Mouse (Mus musculus) heart, postnatal 0 days (tissue): Measurements from ENCODE around the gene Epha2.

ENCODE experiments used
- CTCF ChIP-seq: IDR thresholded peaks from 2 replicates; pipeline ENCODE4 v1.5.1; 2016; ENCODE audit warnings: antibody characterized with exemption, control low read depth, low read depth
- EP300 ChIP-seq: IDR thresholded peaks from 2 replicates; pipeline ENCODE4 v1.6.1; 2016; ENCODE audit warnings: antibody characterized with exemption, low read depth

DNA sequence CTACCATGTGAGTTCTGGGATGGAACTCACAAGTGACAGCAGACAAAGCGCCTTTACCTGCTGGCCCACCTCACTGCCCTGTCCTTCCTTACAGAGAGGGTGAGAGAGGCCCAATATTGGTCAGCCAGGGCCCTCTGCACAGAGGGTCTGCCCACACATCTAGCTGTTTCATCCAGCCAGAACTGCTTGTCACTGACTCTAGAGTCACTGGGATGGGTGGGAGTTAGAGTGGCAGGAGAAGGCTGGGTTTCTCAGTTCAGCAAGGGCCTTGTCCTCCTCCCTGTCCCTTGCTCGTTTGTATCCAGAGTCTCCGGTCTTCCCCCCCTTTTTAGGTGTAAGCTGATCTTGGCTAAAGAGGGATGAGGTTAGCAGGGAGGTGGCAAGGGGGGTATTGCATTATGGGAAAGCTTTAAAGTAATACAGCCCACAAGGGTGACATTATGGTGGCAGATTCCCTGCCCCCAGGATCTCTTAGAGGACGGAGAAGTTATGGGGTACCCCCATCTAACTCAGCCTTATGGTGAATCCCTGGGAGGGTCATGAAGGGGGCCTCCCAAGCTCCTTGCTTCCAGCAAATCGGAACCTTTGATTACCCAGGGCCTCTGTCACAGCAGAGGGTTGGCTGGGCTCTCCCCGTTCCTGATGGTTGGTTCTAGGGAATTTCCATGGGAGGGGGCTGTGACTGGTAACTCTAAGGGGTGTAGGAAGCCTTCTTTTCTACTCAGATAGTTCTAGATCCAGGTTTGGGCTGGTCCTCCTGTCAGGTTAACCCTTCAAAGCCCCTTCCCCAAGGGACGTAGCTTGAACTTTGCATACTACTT is 2.6 kb downstream of the Epha2 start:
- TF ChIP-seq CTCF (no peak), EP300 (no peak)
